Mouse (Mus musculus): Measurements from ENCODE around the gene Gm49369. TPM values are rescaled to one million over a fixed set of nuclear protein-coding genes. Genes with fewer than 3 reads are reported as not detected.
"Not testable (repeated sequence)": the region's sequence is repeated elsewhere in the genome, so short reads cannot be mapped to it uniquely, and the experiment has no call there.

Gm49369 gene
- polyA plus RNA-seq, 1 experiment from 2014 or later: 5.1 TPM

DNA sequence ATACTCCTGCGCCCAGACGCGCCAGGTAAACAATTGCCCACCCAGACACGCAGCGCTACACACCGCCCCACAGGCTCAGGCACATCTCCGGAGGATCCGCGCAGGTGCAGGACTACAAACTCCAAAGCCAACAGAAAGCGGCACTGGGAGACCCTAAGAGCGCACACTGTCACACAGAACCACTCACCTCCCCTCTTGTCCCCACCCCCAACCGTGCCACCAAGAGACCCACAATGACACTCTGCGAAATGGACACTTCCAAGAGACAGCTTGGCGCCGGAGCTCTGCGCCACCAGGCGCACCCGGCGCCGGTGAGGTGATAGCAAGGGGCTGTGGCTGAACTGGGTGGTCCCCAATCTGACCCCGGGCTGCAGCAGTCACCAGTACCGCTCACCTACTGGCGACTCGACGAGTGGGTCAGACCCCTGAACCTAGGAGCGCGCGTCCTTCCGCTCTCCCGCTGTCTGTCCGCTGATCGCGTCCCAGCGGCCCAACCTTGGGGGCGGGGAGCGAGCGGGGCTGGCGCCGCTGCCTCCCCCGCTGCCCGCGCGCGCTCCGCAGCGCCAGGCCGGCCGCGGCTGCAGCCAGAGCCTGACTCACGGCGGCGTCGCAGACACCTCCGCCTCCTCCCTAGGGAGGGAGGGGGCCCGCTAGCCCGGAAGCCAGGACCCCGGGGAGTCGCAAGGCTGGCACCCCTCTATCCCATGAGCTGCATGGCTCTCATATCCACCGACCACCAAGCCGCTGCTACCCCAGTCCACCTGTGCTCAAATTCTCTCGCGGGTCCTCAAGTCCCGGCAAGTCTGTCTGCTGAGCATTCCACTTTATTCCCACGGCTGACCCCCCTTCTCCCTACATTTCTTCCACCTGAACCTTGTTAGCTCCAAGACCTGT lies 10.5 kb downstream of the Gm49369 start:
- peak; percentile 46 for DNase-seq (ENCODE audit: low spot score)

DNA sequence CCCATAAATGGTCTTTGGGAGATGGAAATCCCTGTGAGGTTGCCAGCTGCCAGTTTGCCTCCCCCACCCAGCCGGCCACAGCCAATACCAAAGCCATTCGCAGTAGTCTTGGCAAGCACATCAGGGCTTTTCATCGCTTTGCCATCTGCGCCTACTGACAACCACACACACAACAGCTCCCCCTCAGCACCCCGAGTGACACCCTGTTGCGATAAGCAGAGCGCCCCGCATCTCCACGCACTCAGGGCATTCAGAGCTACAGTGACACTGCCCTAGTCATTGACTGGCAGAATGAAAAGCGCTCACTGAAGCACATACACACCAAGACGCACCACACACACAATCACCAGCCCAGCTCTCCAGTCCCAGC lies 11.1 kb downstream of the Gm49369 start:
- DNase-seq (ENCODE audit: low spot score): no peak

DNA sequence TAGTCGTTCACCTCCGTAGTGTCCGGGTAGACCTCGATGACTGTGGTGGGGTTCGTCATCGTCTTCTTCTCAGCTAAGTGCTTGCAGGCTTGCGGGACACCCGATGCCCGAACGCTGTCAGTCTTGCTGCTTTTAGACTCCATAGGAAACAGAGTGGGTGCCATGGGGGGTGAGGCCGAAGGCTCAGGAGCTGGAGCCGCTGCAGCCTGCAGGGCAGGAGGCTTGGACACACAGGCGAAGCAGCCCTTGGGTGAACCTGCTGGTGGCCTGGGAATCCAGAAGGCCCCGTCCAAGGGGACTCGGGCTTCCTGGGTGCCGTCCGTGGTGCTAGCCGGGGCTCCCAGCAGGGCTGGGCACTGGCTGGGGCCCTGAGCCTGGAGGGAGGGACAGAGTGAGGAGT lies 11.5 kb downstream of the Gm49369 start:
- DNase-seq (ENCODE audit: low spot score): no peak

DNA sequence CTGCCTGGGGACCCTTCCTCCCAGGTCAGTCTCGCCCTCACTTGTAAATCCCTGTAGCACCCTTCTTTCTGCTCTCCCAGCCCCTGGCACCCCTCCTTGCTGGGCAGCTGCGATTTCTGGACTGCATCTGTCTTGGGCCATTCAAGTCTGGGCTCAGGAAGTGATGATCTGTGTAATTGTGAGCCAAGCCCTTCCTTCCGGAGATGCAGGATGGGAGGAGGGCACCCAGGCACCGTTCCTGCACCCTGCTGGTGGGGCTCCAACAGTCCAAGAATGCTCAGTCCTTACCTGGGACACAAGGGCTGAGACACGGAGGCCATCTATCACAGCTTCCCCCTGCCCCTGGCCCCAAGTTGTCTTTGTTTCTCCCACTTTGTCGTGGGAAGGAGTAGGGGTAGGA lies 12.6 kb downstream of the Gm49369 start:
- DNase-seq (ENCODE audit: low spot score): no peak

DNA sequence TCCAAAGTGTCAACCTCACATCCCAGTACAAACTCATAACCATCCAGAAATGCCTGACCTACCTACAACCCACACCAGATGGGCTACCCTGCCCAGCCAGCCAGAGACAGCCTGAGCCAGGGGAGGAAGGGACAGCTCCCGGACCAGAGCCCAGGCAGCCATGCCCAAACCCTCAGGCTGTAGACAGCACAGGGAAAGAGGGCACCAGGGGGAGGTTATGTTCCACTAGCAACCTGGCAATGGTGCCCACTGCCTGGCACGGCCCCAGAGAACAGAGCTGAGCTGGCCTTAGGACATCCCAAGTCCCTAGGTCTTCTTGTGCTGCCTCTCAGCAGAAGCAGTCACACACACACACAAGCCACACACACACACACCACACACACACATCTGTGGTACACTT lies 13.6 kb downstream of the Gm49369 start:
- no peak for DNase-seq (ENCODE audit: low spot score)

DNA sequence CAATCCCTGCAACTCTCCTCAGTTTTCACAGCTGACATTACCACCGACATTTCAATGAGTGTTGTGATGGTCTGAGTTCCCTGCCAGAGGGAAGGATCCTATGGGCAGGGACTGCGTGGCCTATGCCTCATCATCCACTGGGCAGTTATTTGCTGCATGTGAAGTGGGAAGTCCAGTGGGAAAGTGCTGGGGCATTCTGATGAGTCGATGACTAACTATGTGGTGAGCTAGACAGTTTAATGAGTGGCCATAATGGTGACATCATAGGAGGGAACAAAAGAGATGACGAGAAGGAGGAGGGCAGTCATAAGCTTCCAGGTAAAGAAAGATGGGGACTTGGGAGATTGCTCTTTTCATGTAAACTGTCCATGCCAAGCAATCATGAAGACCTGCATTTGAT lies 19.4 kb downstream of the Gm49369 start:
- DNase-seq (ENCODE audit: low spot score): no peak

DNA sequence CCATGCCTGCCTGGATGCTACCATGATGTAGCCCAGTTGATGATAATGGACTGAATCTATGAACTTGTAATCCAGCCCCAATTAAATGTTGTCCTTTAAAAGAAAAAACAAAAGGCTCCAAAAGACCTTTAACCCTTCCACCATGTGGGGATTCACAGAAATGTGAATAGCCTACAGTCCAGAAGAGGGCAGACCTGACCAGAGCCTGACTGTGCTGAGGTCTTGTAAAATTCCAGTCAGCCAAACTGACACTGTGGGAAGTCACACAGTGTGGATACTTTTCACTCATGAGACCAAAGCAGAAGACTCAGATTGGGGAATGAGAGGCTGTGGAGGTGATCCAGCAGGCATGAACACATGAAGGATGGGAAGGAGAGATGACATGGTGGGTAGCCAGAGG lies 21.7 kb downstream of the Gm49369 start:
- DNase-seq (ENCODE audit: low spot score): no peak

DNA sequence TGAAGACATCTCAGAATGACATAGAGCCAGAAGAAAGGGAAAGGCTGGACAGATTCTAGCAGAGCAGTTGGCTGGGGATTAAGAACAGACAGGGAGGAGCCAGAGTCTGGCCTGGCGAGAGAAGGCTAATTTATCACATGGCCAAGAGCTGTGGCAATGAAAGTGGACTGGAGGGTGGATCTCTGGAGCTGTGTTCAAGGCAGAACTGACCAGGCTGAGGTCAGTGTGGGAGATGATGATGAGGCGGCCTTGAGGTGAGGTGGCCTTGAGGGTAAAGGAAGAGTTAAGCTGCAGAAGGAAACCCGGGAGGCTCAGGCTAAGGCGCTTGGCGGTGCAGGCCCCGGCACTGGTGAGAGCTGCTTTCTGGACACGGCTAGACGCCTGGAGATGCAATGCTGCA lies 23.3 kb downstream of the Gm49369 start:
- DNase-seq (ENCODE audit: low spot score): no peak

DNA sequence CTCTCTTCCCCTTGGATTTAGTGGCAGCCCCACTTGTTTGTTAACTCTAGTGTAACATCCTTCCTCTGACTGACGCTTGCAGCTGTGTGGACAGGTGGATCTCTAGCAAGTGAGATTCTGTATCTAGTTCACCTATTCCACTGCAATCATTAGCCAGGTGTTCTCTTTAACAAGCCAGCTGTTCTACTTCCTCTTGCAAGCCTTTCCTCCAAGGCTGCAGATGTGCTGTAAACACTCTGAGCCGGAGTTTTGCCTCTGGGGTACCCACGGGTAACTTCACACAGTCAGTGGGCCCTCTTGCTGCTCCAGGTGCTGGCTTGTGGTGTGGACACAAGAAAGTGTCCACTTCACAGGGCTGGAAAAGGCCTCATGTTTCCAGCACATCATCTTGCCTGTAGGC lies 24.9 kb downstream of the Gm49369 start:
- peak; percentile 76 for DNase-seq (ENCODE audit: low spot score)

DNA sequence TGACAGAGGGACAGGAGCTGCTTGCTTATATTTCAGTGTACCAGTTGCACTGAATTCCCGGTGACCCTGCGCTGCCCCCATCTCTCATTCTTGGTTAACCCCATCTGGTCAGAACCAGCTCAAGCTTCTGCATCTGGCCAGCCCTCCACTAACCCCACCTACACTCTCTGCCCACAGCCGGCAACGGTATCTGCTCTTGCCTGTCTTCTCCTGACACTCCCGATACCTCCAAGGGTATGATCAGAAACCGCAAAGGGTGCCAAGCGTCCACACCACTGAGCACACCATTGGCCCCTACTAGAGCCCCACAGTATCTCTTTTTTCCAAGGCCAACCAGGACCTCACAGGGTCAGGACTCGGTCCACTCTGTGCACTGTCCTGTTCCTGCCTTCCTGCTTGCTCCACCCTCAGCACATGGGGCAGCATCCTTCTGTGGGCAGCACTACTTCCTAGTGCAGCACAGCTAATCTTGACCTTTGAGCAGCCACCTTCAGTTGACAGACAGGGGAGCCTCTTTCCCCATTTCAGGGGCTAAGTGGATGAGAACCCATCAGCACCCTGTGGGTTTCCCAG lies 27.7 kb downstream of the Gm49369 start:
- DNase-seq (ENCODE audit: low spot score): no peak

DNA sequence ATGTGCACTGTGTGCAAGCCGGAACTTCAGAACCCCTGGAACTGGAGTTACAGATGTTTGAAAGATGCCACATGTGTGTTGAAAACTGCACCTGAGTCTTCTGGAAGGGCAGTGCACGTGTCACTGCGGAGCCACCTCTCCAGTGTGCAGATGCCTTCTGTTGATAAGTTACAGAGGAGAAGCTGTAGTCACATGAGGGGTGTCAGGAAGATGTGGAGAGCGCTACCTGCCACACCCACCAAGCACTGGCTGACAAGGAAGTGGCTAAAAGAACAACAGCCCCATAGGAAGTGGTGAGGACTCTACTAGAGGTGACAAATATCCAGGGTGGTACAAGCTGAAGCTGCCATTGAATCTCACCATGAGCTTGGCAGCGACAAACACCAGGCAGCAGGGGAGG lies 28.6 kb downstream of the Gm49369 start:
- DNase-seq (ENCODE audit: low spot score): peak; percentile 90

DNA sequence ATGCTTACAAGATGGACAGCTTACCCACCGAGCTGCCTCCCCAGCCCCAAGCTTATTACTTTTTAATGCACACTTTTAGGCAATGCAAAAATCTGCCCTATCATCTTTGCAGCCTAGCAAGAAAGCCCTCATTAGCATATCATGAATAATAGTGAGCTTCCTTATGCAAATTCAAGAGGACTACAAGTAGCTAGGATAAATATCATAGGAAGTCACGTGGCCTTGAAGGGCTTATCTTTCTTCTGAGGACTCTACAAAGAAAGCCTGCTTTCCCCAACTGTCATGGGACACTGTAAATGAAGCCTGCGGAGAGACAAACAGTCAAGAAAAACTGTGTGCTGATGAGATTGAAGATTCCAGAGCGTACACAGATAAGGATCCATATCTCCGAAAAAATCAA lies 30.9 kb downstream of the Gm49369 start:
- DNase-seq (ENCODE audit: low spot score): peak; percentile 41

DNA sequence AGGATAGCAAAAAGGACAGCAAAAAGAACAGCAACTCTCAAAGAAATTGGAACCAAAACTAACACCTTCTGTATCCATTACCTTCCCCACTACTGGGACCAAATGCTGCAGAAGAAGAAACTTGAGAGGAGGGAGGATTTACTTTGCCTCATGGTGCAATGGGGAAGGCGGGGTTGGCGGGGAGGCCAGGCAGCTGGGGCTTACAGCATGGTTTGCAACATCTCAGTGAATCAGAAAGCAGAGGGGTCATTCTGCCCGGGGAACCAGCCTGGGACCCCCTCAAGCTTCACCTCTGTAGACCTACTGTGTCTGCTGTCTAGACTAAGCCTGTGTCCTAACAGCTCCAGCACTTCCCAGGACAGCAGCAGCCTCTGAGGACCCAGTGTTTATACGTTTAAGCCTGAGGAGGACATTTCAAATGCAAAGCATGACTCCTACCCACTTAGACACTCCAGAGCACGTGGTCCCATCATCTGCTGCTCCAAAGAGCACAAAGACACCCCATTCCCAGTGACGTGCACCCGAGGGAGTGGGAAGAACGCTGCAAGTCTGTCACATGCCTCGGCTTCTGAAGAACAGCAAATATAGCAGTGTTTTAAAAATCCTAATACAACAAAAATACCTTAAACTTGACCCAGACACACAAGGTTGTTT lies 33.0 kb downstream of the Gm49369 start:
- no peak for DNase-seq (ENCODE audit: low spot score)

DNA sequence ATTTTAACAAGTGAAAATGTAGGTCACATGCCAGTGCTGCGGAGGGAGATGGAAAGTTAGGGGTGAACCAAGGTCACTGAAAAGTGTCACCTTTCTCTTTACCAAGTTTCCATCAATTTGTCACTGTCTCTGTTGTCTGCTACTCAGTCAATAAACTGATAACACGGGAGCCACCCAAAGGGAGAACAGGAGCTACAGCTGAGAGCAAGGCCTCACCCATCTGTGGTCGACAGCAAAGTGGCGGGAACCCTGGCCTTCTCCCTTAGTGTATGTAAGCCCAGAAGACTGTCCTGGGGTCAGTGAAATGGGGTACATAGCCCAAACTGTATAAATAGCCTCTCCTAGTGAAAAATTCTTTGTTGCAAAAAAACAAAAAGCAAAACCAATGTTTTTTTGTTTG lies 34.9 kb downstream of the Gm49369 start:
- DNase-seq (ENCODE audit: low spot score): no peak

DNA sequence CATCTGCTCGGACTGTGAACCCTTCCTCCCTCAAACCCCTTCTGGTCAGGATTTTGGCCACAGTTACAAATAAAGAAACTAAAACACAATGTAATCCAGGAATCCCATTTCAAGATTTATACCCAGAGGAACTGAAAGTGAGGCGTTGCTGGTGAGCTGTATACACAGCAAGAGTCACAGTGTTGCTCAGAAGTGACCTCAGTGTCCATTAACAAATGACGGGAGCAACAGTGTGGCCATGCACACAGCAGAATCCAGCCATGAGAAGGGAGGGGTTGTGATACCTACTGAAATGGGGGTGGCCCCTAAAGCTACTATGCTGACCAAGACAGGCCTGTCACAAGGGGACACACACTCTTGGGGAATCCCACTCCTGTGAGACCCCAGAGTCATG lies 40.2 kb downstream of the Gm49369 start:
- DNase-seq (ENCODE audit: low spot score): no peak

DNA sequence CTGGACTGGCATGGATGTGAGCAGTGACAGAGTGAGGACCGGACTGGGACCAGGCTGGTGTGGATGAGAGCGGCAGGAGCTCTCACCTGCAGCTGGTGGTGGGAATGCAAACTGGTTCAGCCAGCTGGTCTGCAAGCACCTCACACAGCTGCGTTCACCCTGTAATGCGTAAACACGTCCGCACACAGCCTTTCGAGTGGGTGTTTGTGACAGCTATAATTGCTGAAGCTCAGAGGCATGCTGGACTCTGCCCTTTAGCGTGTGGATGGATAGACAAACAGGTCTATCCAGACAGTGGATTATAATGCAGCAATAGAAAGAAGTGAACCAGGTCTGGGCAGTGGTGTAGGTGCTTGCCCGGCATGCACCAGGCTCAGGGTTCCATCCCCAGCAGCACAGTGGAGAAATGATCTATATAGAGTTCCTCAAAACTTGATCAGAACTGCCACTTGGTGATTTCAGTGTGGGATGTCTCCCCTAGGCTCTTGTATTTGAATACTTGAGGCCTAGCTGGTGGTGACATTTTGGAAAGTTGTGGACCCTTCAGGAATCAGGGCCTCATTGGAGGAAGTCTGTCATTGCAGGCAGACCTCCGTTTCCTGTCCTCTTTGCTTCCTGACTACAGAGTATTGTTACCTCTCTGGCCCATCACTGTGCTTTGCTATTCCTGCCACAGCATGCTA lies 40.8 kb downstream of the Gm49369 start:
- peak; percentile 80 for DNase-seq (ENCODE audit: low spot score)

DNA sequence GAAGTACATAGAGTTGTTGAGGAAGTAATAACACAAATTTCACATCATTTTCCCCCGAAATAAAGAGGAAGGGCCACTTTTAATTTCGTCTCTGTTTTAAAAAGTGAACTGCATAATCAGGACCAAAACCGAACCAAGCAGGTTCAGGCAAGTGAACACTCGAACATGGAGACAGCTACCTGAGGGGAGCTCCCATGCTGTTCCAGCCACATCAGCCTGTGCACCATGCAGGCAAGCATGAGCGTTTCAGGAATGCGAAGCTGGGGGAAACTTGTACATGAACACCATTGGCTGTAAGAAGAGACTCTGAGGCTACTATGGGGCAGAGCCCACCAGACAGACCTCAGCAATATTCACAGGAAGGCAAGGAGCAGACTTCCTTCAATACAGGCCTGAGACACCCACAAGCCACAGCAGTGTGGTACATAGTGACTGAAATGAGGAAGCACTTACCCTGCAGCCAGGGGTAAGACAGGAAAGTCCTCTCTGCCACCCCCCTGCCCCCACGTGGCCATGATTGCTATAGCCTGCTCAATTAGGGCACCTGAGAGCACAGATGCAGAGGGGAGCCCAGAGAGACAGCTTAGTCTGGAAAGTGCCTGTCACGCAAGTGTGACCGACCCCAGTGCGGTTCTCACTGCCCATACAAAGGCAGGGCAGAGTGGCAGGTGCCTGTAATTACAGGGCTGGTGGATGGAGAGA lies 42.0 kb downstream of the Gm49369 start:
- DNase-seq (ENCODE audit: low spot score): peak; percentile 77

DNA sequence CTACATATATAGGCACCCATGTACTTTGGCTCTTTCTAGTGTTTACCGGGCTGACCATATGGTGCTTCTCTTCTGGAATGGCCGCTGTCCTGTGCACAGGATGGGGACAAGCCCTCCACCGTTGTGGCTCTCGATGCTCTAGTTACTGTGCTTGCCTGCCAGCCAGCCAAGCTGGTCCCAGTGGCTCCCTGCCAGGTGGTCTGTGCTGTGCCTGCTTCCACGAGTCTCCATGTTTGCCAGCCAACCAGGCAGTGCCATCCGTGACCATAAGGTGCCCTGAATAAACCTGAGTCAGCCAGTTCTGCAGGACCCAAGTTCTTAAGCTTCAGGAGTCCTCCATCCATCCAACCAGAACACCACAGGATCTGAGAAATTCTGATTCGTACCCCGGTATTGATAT lies 47.3 kb downstream of the Gm49369 start:
- no peak for DNase-seq (ENCODE audit: low spot score)

DNA sequence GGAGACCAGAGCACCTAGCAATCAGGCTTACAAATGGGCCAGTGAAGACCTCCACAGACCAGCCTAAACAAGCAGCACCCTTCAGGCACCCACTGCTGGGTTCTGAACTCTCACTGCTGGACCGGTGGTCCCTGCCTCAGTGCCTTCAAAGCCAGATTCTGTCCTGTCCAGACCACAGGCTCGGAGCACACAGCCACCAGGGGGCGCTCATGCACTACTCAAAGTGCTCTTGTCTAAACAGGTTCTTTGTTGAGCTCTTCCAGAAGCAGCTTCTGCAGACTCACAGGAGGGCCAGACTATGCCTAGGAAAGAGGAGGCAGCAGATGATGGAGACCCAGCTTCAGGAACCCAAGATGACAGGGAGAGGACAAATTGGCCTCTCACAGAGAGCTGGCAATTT lies 48.2 kb downstream of the Gm49369 start:
- DNase-seq (ENCODE audit: low spot score): peak; percentile 90

DNA sequence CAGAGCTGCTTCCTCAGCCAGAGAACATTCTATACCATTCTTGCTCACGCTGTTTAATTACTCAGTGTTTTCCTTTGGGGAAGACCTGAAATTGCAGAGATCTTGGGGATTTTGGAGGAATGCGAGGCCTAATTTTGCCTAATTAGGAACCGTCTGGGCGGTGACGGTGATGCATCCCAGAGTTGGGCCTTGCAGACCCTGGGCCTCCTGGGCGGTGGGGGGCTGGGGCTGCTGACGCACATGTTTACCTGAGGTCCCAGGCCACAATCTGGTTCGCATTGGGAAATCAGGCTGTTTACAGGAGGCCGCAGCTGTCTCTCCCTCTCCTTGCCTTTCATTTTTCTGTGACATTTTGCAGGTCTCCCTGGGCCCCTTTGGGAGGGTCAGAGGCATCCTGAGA lies 49.7 kb downstream of the Gm49369 start:
- DNase-seq (ENCODE audit: low spot score): not testable (repeated sequence)

DNA sequence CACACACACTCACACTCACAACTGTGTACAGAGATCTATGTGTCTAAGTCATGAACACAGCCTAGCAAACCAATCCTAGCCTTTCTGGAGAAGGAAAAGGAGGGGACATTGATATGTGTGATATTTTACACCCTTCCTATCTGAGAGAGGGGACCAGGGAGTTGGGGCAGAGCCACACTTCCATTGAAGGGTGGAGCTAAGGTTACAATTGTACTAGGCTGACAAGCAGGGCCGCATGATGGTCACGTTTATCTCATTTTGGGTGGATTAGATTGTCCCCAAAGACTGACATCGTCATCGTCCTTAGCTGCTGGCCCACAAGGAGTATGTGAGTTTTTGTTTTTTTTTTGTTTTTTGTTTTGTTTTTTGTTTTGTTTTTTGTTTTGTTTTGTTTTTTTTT lies 51.2 kb downstream of the Gm49369 start:
- DNase-seq (ENCODE audit: low spot score): no peak
